Mouse (Mus musculus): ENCODE results near the gene 4930564D02Rik. TPM values are rescaled to one million over a fixed set of nuclear protein-coding genes. Genes with fewer than 3 reads are reported as not detected.

Gene 4930564D02Rik
- total RNA-seq, 2 experiments from 2014 or later, result not detected

GRCm38 (mm10) chr3:105058627-105059513 lies 7.8 kb upstream of the 4930564D02Rik start:
- DNase-seq, result peak; percentile 81 to 87

GRCm38 (mm10) chr3:105059911-105060310 lies 6.7 kb upstream of the 4930564D02Rik start:
- DNase-seq, result no peak

GRCm38 (mm10) chr3:105060992-105061391 lies 5.7 kb upstream of the 4930564D02Rik start:
- no peak for DNase-seq

- no peak for DNase-seq
These were observed 5.1 kb upstream of the 4930564D02Rik start for GRCm38 (mm10) chr3:105061496-105061895.

- no peak for DNase-seq
These were observed 4.7 kb upstream of the 4930564D02Rik start for GRCm38 (mm10) chr3:105061991-105062390.

GRCm38 (mm10) chr3:105062676-105063075 lies 4.0 kb upstream of the 4930564D02Rik start:
- no peak for DNase-seq

GRCm38 (mm10) chr3:105070553-105070952 lies 3.9 kb downstream of the 4930564D02Rik start:
- DNase-seq, result no peak

GRCm38 (mm10) chr3:105071251-105071650 lies 4.6 kb downstream of the 4930564D02Rik start:
- DNase-seq, result no peak

- no peak for DNase-seq
These were observed 5.9 kb downstream of the 4930564D02Rik start for GRCm38 (mm10) chr3:105072536-105072935.

- no peak for DNase-seq
These were observed 9.2 kb downstream of the 4930564D02Rik start for GRCm38 (mm10) chr3:105075796-105076195.

- peak; percentile 77 for DNase-seq
These were observed 11.7 kb downstream of the 4930564D02Rik start for GRCm38 (mm10) chr3:105078231-105078826.

- no peak for DNase-seq
These were observed 20.7 kb downstream of the 4930564D02Rik start for GRCm38 (mm10) chr3:105087344-105087743.

GRCm38 (mm10) chr3:105088638-105089037 lies 22.0 kb downstream of the 4930564D02Rik start:
- no peak for DNase-seq

GRCm38 (mm10) chr3:105090147-105090546 lies 23.5 kb downstream of the 4930564D02Rik start:
- no peak for DNase-seq

GRCm38 (mm10) chr3:105090981-105091380 lies 24.3 kb downstream of the 4930564D02Rik start:
- DNase-seq, result peak; percentile 34

GRCm38 (mm10) chr3:105092721-105093505 lies 26.3 kb downstream of the 4930564D02Rik start:
- no peak for DNase-seq

GRCm38 (mm10) chr3:105094448-105094847 lies 27.8 kb downstream of the 4930564D02Rik start:
- no peak for DNase-seq

GRCm38 (mm10) chr3:105095026-105095425 lies 28.4 kb downstream of the 4930564D02Rik start:
- DNase-seq, result no peak

GRCm38 (mm10) chr3:105097581-105097980 lies 30.9 kb downstream of the 4930564D02Rik start:
- DNase-seq, result no peak

GRCm38 (mm10) chr3:105099526-105100269 lies 33.1 kb downstream of the 4930564D02Rik start:
- no peak for DNase-seq

- no peak for DNase-seq
These were observed 33.6 kb downstream of the 4930564D02Rik start for GRCm38 (mm10) chr3:105100270-105100589.

GRCm38 (mm10) chr3:105105827-105106226 lies 39.2 kb downstream of the 4930564D02Rik start:
- DNase-seq, result no peak

All from layer of hippocampus, postnatal 36 days (tissue).